Mouse (Mus musculus) forebrain, embryonic 16.5 days (tissue): ENCODE results near the gene Tmem238. TPM values are rescaled to one million over a fixed set of nuclear protein-coding genes. Genes with fewer than 3 reads are reported as not detected.
"Not testable (repeated sequence)": the region's sequence is repeated elsewhere in the genome, so short reads cannot be mapped to it uniquely, and the experiment has no call there.

Source experiments
- ATAC-seq: fragments of 200-750 bp; cut with Nextera tagmentation; 2 replicates; pipeline ENCODE4 v1.8.0; 2017; ENCODE audit warnings: mild to moderate bottlenecking, moderate library complexity
- H3K27ac ChIP-seq: fragments of 300-500 bp; sonication (generic); 2 replicates; pipeline ENCODE4 v1.5.1; 2014; ENCODE audit warnings: low read length, control low read depth
- H3K27me3 ChIP-seq: fragments of 300-500 bp; sonication (generic); replicated peaks from 2 replicates; pipeline ENCODE4 v1.6.1; 2014; ENCODE audit warnings: low read length; ENCODE audit not compliant: control insufficient read depth, insufficient read depth
- H3K36me3 ChIP-seq: fragments of 300-500 bp; sonication (generic); 2 replicates; pipeline ENCODE4 v1.6.1; 2014; ENCODE audit not compliant: control insufficient read depth, insufficient read depth
- H3K4me1 ChIP-seq: fragments of 300-500 bp; sonication (generic); replicated peaks from 2 replicates; pipeline ENCODE4 v1.6.1; 2014; ENCODE audit warnings: low read length; ENCODE audit not compliant: control insufficient read depth, insufficient read depth
- H3K4me2 ChIP-seq: fragments of 300-500 bp; sonication (generic); 2 replicates; pipeline ENCODE4 v1.6.1; 2014; ENCODE audit warnings: mild to moderate bottlenecking, low read length, control low read depth
- H3K4me3 ChIP-seq: fragments of 300-500 bp; sonication (generic); replicated peaks from 2 replicates; pipeline ENCODE4 v1.5.1; 2014; ENCODE audit warnings: mild to moderate bottlenecking, low read length, control low read depth
- H3K9ac ChIP-seq: fragments of 300-500 bp; sonication (generic); replicated peaks from 2 replicates; pipeline ENCODE4 v1.6.1; 2014; ENCODE audit warnings: low read depth, low read length, control low read depth
- H3K9me3 ChIP-seq: fragments of 300-500 bp; sonication (generic); 2 replicates; pipeline ENCODE4 v1.6.1; 2016; ENCODE audit warnings: low read length; ENCODE audit not compliant: control insufficient read depth
- WGBS: fragments of 180-500 bp; shearing (Covaris S2); extraction: QIAGEN DNeasy Blood & Tissue Kit; methylation state at CpG from one replicate; pipeline ENCODE4 v1.1.7; 2014; 5-methylcytosine and 5-hydroxymethylcytosine counted together
- polyA plus RNA-seq: library from polyadenylated mRNA; unstranded; fragments of >200 nt; fragmentation: Nextera tagmentation; extraction: Ambion mirVana; gene quantifications from 2 replicates; pipeline ENCODE4 v1.2.1, GENCODE M21; 2015

Tmem238 gene
- polyA plus RNA-seq, 1 experiment from 2014 or later = 3.3 TPM

DNA sequence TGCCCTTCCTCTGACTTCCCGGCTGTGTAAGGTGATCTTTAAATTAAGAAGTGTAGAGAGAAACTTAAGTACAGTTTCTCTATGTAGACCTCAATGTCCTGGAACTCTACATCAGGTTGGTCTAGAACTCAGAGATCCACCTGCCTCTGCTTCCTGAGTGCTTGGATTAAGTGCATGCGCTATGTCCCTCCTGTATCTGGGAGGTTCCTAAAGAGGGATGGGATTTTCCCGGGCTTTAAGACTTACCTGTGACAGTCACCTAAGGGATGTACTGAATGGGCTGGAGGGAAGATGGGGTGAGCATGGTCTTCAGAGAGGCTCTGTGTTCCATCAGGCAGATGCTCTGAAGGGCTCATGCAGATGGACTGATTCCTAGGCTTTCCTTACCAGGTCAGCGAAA lies 4.2 kb upstream of the Tmem238 start:
- no peak overlapping the region for H3K27ac ChIP-seq

DNA sequence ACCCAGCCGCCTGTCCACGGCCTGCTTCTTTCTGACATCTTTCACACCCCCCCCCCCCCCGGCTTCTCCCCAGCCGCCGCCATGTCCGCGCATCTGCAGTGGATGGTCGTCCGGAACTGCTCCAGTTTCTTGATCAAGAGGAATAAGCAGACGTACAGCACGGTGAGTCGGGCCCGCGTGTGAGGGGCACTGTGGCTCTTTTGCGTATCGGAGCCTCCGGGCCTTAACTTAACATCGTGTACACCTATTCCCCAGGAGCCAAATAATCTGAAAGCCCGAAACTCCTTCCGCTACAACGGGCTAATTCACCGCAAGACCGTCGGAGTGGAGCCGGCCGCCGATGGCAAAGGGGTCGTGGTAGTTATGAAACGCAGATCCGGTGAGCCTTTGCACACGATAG lies 3.8 kb upstream of the Tmem238 start:
- H3K9me3 ChIP-seq, ATAC-seq, H3K27me3 ChIP-seq: not testable (repeated sequence)
- Histone ChIP-seq H3K4me1 (peaks cover 28% of the 10 kb centered on the region), H3K4me2 (peak overlapping the region; percentile 87), H3K9ac (peak overlapping the region; percentile 88), H3K4me3 (peak overlapping the region; percentile 79), H3K27ac (peak overlapping the region; percentile 82), H3K36me3 (peaks cover 17% of the 10 kb centered on the region)
- WGBS = 1% methylated on average over 28 of the region's 31 CpGs

More for the DNA sequence above, 4.2 kb upstream of the Tmem238 start:
- WGBS = 41% methylated on average over 4 of the region's 4 CpGs
- H3K9ac ChIP-seq = peak overlapping the region; percentile 88
- no peaks in the 10 kb centered on the region for H3K9me3 ChIP-seq
- peaks cover 23% of the 10 kb centered on the region for H3K4me1 ChIP-seq
- H3K27me3 ChIP-seq = peaks cover 6% of the 10 kb centered on the region
- H3K4me3 ChIP-seq = peak overlapping the region; percentile 79
- ATAC-seq = no peak
- peak overlapping the region; percentile 87 for H3K4me2 ChIP-seq
- peaks cover 17% of the 10 kb centered on the region for H3K36me3 ChIP-seq

DNA sequence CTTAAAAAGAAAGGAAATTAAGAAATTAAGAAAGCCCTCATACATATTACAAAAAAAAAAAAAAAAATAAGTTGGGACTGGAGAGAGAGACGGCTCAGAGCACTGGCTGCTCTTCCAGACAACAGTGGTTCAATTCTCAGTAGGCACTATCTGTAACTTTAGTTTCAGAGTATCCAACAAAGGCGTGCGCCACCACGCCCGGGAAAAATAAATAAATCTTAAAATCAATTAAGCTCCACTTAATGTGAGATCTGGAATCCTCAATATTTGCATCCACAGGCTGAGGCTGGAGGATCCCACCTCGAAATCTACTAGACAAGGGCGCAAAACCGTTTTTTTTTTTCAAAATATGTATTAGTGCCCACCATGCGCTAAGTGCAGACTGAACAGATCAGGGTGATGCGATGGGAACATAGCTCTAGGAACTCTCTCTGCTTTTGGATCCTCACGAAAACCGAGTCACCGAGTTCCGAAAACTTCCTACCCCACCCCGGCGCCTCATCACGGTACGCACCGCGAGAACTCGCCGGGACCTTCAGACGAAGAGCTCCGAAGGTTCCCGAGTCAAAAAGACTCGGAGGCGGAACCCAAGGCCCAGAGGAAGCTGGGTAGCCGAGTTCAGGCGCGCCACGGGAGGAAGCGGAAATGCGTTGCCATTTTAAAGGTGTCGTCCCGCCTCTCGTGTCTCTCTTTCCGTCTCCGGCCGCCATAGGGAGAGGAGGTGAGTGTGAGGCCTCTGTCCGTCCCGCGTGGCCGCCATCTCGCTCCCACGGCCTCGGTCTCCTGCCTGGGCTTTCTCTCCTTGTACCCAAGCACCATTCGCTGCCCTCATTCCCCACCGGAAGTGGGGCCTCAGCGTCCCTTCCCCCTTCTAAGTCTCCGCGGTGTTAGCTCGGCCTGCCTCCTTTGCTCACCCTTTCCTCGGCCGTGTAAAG lies 3.1 kb upstream of the Tmem238 start, which contains the start of gene Rpl28:
TSS of gene Rpl28 (plus strand) at position 597 of the 935 bp plus-strand sequence.
- 1% methylated on average over 54 of the region's 54 CpGs for WGBS
- H3K27ac ChIP-seq = peak within 1 kb of the TSS; percentile 82
- ATAC-seq = peak; percentile 93
- H3K4me3 ChIP-seq = peak within 1 kb of the TSS; percentile 79
- peak within 1 kb of the TSS; percentile 87 for H3K4me2 ChIP-seq
- no peaks in the 10 kb centered on the region for H3K9me3 ChIP-seq
- H3K4me1 ChIP-seq = peaks cover 28% of the 10 kb centered on the region
- H3K9ac ChIP-seq = peak within 1 kb of the TSS; percentile 88
- H3K27me3 ChIP-seq = peaks cover 9% of the 10 kb centered on the region
- peaks cover 17% of the 10 kb centered on the region for H3K36me3 ChIP-seq

DNA sequence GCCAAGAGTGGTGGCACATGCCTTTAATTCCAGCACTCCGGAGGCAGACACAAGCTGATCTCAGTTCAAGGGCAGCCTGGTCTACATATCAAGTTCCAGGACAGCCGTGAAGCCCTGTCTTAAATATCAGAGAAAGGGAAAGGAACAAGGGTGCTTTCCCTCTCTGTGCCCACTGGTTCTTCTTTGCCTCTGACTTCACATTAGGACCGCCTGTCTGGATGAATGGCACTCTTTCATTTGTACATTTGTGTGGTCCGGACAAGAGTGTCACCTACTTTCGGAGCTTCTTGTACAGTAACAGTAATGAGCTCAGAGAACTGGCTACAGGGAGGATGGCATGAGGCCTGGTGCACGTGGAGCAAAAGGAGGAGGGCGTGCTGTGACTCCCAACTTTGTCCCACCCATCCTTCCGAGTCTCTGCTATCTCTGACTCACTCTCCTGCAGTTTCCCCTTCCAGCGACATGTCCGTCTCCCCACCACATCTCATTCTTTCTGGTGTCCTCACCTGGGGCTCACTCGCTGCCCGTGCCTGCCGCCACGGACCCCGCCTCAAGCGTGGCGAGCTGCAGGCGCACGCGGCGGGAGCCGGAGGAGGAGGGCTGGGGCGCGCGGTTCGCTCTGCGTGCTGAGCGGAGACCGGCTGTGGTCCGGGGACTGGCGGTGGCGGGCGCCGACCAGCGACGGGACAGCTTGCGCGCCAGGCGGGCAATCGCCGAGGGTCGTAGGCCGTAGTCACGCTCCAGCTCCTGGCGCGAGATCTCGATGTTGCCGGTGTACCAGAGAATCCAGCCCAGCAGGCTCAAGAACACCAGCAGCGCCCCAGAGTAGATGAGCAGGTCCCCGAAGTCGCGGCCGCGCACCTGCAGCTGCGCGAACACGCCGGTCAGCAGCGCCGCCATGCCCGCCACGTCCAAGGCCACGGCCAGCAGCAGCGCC lies 689 bp downstream of the Tmem238 start:
- Histone ChIP-seq H3K36me3 (no peaks in the 10 kb centered on the region), H3K4me1 (peaks cover 19% of the 10 kb centered on the region), H3K27ac (peak overlapping the region; percentile 35; the same call in 1 of the 2 replicates), H3K4me2 (peak overlapping the region; percentile 92), H3K4me3 (peak overlapping the region; percentile 61), H3K27me3 (peaks cover 9% of the 10 kb centered on the region), H3K9ac (peak overlapping the region; percentile 66), H3K9me3 (no peaks in the 10 kb centered on the region)
- 2% methylated on average over 63 of the region's 64 CpGs for WGBS
- peak; percentile 18 for ATAC-seq

DNA sequence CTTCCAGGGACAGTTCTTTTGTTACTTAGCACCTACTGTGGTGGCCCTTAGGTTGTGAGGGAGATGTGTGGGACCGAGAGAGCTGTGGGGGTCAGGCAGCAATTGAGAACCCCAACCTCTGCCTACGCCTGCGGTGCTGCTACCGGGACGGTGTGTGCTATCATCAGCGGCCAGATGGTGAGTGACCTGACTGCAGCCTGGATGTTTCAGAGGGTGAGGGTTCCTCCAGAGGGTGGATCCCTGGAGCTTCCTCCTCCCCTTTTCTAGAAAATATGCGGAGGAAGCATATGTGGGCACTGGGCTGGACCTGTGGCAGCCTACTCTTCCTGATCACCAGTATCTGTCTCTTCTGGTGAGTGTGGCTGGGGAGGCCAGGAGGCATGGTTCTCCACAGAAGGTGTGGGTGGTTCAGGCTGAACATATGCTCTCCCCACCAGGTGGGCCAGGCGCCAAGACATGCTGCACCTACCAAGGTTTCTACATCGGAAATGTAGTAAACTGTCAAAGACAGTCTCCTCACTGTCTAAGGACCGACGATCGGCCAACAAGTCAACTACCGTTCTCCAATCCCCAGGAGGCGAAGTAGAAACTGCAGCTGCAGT lies 5.7 kb downstream of the Tmem238 start:
- peaks cover 6% of the 10 kb centered on the region; the same call in 1 of the 2 replicates for H3K4me1 ChIP-seq
- H3K9ac ChIP-seq = no peak overlapping the region
- no peaks in the 10 kb centered on the region for H3K36me3 ChIP-seq
- H3K4me2 ChIP-seq = no peak overlapping the region
- no peak for ATAC-seq
- H3K9me3 ChIP-seq = no peaks in the 10 kb centered on the region
- no peak overlapping the region for H3K27ac ChIP-seq
- WGBS = 84% methylated on average over 14 of the region's 14 CpGs
- H3K27me3 ChIP-seq = peaks cover 9% of the 10 kb centered on the region
- no peak overlapping the region for H3K4me3 ChIP-seq

DNA sequence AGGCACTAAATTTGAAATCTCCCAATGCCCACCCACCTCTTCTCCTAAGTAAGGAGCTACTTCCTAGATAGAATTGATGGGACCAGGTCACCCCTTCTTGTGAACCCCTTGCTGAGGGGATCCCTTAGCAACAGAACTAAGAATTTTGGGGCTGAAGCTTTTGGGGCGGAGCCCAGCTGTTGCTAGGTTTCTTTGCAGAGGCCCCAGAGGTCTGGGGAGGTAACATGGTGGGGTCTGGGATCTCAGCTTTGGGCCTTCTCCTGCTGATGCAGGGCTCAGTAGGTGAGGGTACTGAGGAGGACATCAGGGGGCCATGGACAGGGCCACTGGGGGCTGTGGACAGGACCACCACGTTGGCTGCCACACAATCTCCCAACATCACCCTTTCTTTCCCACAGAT lies 6.7 kb downstream of the Tmem238 start, which contains the start of the genes Il11 and Tmem190:
TSS of gene Il11 (minus strand) at position 101 of the 400 bp plus-strand sequence.
TSS of gene Tmem190 (plus strand) at position 179 of the 400 bp plus-strand sequence.
- Histone ChIP-seq H3K4me3 (no peak within 1 kb of the TSS), H3K9me3 (no peaks in the 10 kb centered on the region), H3K4me1 (no peaks in the 10 kb centered on the region), H3K27me3 (peaks cover 18% of the 10 kb centered on the region), H3K36me3 (no peaks in the 10 kb centered on the region), H3K4me2 (no peak within 1 kb of the TSS), H3K9ac (no peak within 1 kb of the TSS), H3K27ac (no peak within 1 kb of the TSS)
- WGBS = 56% methylated on average over 2 of the region's 2 CpGs
- ATAC-seq = no peak

DNA sequence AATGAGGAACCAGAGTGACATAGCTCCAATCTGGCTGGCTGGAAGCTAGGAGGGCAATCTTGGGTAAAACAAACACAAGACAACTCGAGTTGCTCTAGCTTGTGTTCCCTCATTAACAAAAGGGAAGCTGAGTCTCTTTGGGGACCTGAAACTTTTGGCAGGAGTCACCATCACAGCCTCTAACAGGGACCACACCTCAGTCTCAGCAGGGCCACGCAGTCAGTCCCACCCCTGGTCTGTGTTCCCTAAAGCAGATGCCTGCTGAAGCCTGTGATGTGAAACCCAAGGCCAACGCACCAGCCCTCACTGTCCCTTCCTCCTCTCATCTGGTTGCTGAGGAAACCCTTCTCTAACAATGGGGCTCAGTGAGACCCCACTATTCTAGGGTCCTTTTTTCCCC lies 7.3 kb downstream of the Tmem238 start:
- H3K9me3 ChIP-seq = no peaks in the 10 kb centered on the region
- peaks cover 4% of the 10 kb centered on the region for H3K4me1 ChIP-seq
- H3K9ac ChIP-seq = no peak overlapping the region
- 63% methylated on average over 3 of the region's 3 CpGs for WGBS
- peaks cover 23% of the 10 kb centered on the region for H3K27me3 ChIP-seq
- H3K27ac ChIP-seq = no peak overlapping the region
- H3K36me3 ChIP-seq = no peaks in the 10 kb centered on the region
- H3K4me2 ChIP-seq = no peak overlapping the region
- ATAC-seq = no peak
- no peak overlapping the region for H3K4me3 ChIP-seq

DNA sequence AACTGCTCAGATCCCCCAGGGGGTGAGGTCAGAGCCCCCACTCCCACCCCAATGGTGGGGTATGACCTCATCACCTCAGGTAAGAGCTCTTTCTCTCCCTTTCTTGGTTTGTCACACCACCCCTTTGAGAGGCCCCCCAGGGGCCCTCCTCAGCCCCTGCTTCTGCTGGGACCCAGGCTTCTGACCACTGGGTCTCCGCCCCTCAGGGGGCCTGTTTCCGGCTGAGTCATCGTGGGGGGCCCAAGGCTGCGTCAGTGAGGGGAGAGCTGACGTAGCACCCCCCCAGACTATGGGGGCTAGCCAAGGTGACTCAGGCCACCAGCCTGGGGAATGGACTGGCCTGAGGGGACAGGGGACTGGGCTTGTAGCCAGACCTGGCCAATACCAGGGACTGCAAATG lies 9.5 kb downstream of the Tmem238 start:
- no peak overlapping the region for H3K4me2 ChIP-seq
- peaks cover 45% of the 10 kb centered on the region for H3K27me3 ChIP-seq
- WGBS = 32% methylated on average over 5 of the region's 5 CpGs
- H3K9ac ChIP-seq = no peak overlapping the region
- H3K27ac ChIP-seq = no peak overlapping the region
- no peak overlapping the region for H3K4me3 ChIP-seq
- H3K36me3 ChIP-seq = no peaks in the 10 kb centered on the region
- no peak for ATAC-seq
- no peaks in the 10 kb centered on the region for H3K9me3 ChIP-seq
- H3K4me1 ChIP-seq = peaks cover 6% of the 10 kb centered on the region
